Mouse (Mus musculus): ENCODE measurements around the gene Zranb1.
A peak's percentile ranks its signal among the peaks of the same experiment; 100 is the strongest.

Gene Zranb1

GRCm38 (mm10) chr7:132999061-132999460, 68.1 kb downstream of the Zranb1 start:
- no peak for DNase-seq (ENCODE audit: low read depth, low spot score)

GRCm38 (mm10) chr7:133001388-133001787, 70.4 kb downstream of the Zranb1 start:
- no peak for DNase-seq (ENCODE audit: low read depth, low spot score)

GRCm38 (mm10) chr7:133002271-133002670, 71.3 kb downstream of the Zranb1 start:
- DNase-seq (ENCODE audit: low read depth, low spot score), result no peak

- DNase-seq (ENCODE audit: low read depth, low spot score), result peak; percentile 92
Measured at GRCm38 (mm10) chr7:133003421-133003820, 72.5 kb downstream of the Zranb1 start.

DNA sequence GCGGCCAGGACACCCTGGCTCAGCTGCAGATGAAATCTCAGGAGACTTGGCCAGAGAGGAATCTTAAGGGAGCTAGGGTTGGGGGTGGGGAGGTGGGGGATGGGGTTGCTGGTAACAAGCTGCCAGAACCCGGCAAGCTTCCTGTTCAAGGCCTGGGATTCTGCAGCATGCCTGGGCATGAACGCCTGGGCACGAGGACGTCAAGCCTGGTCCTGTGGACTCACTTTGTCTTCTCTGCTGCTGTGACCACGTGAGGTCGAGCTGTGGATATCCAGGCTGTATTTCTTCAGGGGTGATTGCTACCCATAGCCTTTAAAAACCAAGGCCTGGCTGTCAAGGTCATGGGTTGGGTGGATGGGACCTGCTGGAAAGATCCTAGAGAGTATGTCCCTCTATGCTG, 74.8 kb downstream of the Zranb1 start:
- DNase-seq (ENCODE audit: low read depth, low spot score), result peak; percentile 91

GRCm38 (mm10) chr7:133007343-133007742, 76.4 kb downstream of the Zranb1 start:
- DNase-seq (ENCODE audit: low read depth, low spot score), result no peak

DNA sequence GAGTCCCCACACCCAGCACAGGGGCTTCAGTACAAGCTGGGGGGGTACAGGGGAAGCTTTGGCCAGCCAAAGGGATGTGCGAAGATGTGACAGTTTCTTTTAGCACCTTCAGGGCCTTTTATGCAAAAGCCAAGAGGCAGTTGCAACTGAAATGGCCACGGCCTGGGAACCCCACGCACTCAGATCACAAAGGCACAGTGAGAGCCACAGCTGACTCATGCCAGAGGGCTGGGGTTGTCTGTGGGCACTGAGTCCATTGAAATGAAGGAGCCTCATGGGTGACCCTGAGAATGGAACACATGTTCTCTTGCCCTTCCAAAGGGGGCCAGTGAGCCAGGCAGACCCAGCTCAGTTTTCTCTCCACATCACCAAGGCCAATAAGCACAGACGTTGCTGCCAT, 77.7 kb downstream of the Zranb1 start:
- no peak for DNase-seq (ENCODE audit: low read depth, low spot score)

DNA sequence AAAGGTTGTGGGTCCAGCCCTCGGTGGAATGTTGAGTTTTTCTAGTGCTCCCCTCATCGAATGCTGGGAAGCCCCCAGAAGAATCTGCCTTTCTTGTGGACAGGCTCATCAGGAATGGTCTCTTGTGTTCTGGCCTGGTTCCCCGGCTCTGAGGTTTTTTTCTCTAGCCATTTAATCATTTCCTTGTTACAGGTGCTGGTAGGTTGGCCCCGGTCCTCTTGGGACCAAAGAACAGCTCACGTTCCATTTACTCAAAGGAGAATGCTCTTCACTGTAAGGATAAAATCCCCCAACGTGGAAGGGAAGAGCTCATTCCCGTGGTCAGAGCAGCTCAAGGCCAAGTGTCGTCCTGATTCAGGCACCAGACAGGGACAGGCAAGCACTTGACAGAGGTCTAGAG, 78.7 kb downstream of the Zranb1 start:
- no peak for DNase-seq (ENCODE audit: low read depth, low spot score)

GRCm38 (mm10) chr7:133010477-133010876, 79.5 kb downstream of the Zranb1 start:
- no peak for DNase-seq (ENCODE audit: low read depth, low spot score)

- DNase-seq (ENCODE audit: low read depth, low spot score), result no peak
Measured at GRCm38 (mm10) chr7:133011191-133011590, 80.2 kb downstream of the Zranb1 start.

DNA sequence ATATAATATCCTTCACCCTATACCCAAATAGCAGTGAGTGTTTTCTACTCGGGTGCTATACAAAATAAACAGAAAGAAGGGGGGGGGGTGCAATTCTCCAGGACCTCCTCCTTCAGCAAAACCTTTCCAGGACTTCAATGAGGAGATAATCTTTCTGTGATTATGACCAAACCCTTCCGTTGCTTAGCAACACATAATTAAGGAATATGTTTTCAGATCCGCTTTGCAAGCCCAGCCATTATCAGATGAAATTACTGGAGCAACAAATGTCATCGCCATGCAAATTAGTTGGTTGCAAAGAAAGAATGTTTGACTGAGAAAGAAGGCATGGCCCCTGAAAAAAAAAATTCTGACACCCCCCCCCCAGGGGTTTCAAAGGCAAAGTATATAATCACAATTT, 80.7 kb downstream of the Zranb1 start:
- DNase-seq (ENCODE audit: low read depth, low spot score), result no peak

DNA sequence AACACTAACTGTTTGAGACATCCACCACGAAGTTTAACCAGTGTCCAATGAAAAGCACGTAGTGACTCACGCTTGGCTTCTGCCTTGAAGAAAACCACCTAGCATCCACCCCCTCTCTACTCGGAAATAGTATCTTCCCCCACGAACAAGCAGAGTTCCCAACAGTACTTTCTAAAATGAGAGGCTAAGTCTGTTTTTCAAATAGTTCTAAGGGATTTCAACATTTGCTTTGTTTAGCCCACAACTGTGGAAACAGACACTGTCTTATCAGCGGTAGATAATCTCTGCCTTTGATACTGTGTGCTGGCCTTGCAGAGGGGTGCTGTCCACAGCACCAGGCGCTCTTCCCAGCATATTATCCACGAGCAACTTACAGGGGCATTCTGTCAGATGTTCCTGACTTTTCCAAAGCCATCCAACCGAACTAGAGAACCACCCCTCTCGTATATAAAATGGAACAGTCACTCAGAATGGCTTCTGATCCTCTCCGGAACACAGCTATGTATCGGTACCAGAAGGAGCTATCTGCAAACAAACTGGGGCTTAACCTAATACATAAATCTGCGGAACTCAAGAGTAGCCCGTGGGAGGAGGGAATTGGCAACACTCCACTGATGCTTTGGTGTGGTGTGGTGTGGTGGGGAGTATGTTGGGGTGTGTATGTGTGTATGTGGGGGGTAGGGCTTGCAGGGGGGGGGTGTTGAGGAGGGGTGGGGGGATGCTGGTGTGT, 81.9 kb downstream of the Zranb1 start:
- no peak for DNase-seq (ENCODE audit: low read depth, low spot score)

- no peak for DNase-seq (ENCODE audit: low read depth, low spot score)
Measured at GRCm38 (mm10) chr7:133013923-133014322, 83.0 kb downstream of the Zranb1 start.

DNA sequence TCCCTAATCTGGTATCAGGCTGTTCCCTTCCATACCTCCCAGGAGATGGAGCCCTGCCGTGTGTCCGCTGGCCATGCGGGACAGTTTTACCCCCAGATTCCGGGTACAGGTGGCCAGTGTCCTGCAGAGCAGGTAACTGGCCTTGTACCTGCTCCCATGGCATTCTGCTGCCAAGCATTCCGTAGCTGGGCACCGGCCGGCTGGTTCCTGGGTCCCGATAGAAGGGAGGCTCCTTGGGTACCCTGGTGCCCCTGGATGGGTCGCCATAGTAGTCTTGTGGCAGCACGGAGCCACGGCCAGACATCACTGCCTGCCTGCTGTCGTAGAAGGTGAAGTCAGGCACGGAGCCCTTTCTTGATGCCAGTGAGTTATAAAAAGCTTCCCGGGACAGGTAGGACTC, 83.7 kb downstream of the Zranb1 start:
- DNase-seq (ENCODE audit: low read depth, low spot score), result no peak

DNA sequence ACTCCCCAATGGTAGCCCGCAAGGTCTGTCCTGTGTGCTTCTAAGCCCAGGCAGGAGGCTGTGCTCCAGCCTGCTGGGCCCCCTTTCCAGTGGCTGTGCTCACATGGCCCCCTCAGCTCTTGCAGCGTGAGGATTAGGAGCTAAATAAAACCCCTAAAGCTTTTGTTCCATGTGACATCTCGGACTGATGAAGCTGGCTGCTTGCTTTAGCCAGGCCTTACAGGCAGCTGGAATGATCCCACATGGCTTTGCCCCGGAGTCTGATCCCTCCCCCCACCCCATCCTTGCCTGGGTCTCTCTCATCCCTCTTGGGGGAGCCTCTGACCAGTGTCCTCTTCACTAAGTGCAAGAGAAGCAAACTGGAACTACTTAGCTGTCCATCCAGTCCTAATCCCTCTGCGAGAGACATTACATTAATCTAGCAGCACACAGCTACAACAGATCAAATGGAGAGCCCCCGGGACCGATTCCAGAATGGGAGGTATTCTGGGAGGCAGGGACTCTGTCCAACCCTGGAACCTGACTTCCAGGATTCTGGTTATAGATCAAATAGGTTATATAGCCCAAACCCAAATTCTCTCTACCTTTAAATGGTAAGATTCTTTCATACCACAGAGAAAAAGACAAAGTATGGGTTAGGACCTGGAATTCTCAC, 84.6 kb downstream of the Zranb1 start:
- DNase-seq (ENCODE audit: low read depth, low spot score), result no peak

GRCm38 (mm10) chr7:133018961-133019360, 88.0 kb downstream of the Zranb1 start:
- DNase-seq (ENCODE audit: low read depth, low spot score), result no peak

DNA sequence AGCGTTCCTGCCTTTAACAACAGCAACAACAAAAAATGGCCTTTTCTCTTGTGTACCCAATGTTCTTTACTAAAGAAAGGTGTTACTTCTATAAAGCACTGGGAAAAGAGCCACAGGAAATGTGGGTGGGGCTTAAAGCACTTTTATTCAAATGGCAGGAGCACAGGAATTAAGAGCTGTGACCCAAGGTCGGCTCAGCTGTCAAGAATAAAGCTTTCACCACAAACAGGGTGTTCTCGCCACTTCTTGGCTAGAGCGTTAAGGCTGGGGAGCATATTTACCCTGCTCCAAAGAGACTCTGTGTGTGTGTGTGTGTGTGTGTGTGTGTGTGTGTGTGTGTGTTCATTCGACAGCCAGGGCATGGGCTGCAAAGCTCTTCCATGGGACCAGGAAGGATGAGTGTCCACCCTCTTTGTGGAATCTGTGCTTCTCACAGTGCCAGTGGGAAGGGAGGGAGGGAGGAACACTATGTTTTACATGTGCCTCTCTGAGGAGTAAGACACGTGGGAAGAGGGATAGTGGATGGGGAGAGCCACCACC, 88.6 kb downstream of the Zranb1 start:
- peak; percentile 48 for DNase-seq (ENCODE audit: low read depth, low spot score)

DNA sequence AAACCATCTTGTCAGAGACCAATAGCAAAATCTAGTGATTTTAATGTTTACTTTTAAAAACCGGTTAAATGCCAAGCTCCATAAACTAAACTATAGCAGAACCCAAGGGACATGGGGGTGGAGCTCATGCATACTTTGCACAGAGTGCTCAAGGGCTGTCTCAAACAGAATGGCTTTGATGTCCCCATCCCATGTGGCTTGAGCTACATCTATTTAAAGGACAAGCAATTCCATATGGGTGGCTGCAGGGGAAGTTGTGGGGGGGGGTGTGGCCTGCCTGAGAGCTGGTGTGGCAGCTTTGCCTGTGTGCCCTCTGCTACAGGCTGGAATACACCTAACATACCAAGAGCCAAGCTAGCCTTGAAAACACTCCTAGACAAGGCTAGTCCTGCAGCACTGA, 93.8 kb downstream of the Zranb1 start:
- peak; percentile 68 for DNase-seq (ENCODE audit: low read depth, low spot score)

DNA sequence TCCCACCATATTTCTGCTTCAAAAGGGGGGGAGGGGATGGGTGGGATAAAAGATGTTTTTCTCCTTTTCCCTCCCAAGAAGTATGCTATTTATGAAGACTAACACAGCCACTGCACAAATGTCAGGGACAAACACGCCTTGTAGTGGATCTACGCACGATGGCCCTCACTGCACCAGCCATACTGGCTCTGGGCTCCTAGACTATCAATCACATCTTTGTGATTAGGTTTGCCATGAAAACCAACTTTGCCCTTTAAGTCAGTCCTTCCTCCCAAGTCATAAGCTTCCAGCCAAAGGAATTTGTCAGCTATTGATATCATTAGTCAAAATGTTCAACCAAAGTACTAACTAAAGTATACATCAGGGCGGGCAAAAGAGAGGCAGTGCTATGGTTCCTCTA, 97.0 kb downstream of the Zranb1 start:
- DNase-seq (ENCODE audit: low read depth, low spot score), result no peak

- DNase-seq (ENCODE audit: low read depth, low spot score), result no peak
Measured at GRCm38 (mm10) chr7:133029004-133029403, 98.1 kb downstream of the Zranb1 start.

GRCm38 (mm10) chr7:133029496-133030047, 98.6 kb downstream of the Zranb1 start:
- DNase-seq (ENCODE audit: low read depth, low spot score), result peak; percentile 55

DNA sequence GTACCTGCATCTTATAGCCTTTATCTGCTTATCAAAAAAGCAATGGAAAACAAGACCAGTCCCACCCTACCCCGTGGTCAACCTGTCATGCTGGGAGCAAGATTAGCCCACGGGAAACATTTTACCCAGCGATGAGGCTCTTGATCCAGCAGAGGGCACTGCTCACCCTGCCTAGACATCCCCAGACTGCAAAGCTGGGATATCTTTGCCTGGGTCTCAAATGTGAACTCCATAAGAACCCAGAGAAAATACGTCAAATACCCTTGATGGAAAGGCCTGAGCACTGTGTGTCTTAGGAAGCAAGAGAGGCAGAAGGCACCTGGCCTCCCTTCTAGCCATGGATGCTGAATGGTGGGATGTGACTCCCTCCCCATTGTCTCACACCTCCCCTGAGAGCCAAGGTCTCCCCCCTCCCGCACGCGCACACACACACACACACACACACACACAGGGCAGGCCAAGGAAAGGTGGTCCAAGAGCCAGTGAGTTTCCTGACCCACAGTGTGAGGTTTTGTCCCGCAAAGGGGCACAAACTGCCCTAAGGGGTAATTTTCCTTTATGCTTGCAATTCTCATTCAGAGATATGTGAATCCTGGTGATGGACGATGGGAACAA, 101.8 kb downstream of the Zranb1 start:
- DNase-seq (ENCODE audit: low read depth, low spot score), result peak; percentile 84

Data from ZHBTc4 (cell line).